Mouse (Mus musculus): Measurements from ENCODE around the gene Ehmt2. TPM values are rescaled to one million over a fixed set of nuclear protein-coding genes. Genes with fewer than 3 reads are reported as not detected.
A peak's percentile ranks its signal among the peaks of the same experiment; 100 is the strongest.

Gene Ehmt2
- polyA plus RNA-seq, 1 experiment from 2014 or later, result 50.9 TPM

DNA sequence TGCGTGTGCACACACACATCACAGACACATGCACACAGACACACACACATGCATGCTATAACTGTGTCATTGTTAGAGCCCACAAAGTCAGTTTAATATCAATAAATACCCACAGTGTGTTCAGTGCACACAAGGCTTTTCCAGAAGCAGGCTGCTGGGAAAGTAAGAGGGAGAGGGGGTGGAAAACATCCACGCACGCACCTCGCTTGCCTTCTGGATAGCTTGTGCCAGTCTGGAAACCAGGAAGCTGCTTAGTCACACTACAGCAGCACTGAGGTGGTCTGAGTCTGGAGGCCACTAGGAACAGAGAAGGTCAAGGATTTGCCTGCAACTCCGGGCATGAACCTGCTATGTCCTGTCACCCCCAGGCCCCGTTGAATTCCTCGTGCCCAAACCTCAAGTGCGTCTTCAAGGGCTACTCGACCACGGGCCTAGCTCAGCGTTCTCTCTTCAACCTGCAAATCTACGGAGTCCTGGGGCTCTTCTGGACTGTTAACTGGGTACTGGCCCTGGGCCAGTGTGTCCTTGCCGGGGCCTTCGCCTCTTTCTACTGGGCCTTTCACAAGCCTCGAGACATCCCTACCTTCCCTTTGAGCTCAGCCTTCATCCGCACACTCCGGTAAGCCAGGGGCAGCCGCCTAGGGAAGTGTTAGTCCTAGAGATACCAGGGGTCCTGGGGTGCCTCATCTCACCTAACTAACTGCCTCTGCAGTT is 29.2 kb downstream of the Ehmt2 start:
- Histone ChIP-seq H3K27ac (ENCODE audit: low read depth, low read length) (no peak overlapping the region), H3K27me3 (replicated peaks; ENCODE audit: control insufficient read depth, insufficient read depth, low read length) (no peaks in the 10 kb centered on the region), H3K4me2 (no peak overlapping the region), H3K4me1 (replicated peaks; ENCODE audit: control insufficient read depth, insufficient read depth, low read length) (peaks cover 5% of the 10 kb centered on the region), H3K36me3 (ENCODE audit: control insufficient read depth, insufficient read depth, low read length) (no peaks in the 10 kb centered on the region; the same call in 1 of the 2 replicates), H3K4me3 (ENCODE audit: low read depth, low read length) (no peak overlapping the region), H3K9ac (ENCODE audit: low read depth, low read length) (no peak overlapping the region), H3K9me3 (ENCODE audit: control insufficient read depth, low read length) (no peaks in the 10 kb centered on the region)
- no peak for DNase-seq (ENCODE audit: low spot score)
- ATAC-seq (replicated peaks; ENCODE audit: low FRiP score), result no peak
- WGBS, result 80% methylated on average over 18 of the region's 18 CpGs

- Histone ChIP-seq H3K27ac (ENCODE audit: low read depth, low read length) (no peak overlapping the region), H3K9me3 (ENCODE audit: control insufficient read depth, low read length) (no peaks in the 10 kb centered on the region), H3K4me2 (no peak overlapping the region), H3K4me3 (ENCODE audit: low read depth, low read length) (no peak overlapping the region), H3K9ac (ENCODE audit: low read depth, low read length) (no peak overlapping the region), H3K4me1 (replicated peaks; ENCODE audit: control insufficient read depth, insufficient read depth, low read length) (peaks cover 9% of the 10 kb centered on the region), H3K27me3 (replicated peaks; ENCODE audit: control insufficient read depth, insufficient read depth, low read length) (no peaks in the 10 kb centered on the region), H3K36me3 (ENCODE audit: control insufficient read depth, insufficient read depth, low read length) (no peaks in the 10 kb centered on the region; the same call in 1 of the 2 replicates)
- DNase-seq (ENCODE audit: low spot score), result no peak
- no peak for ATAC-seq (replicated peaks; ENCODE audit: low FRiP score)
- 40% methylated on average over 4 of the region's 4 CpGs for WGBS
These were observed 30.6 kb downstream of the Ehmt2 start for GRCm38 (mm10) chr17:34928841-34929240.

- under 1% methylated on average over 38 of the region's 38 CpGs for WGBS
- Histone ChIP-seq H3K36me3 (ENCODE audit: control insufficient read depth, insufficient read depth, low read length) (no peaks in the 10 kb centered on the region; the same call in 1 of the 2 replicates), H3K4me1 (replicated peaks; ENCODE audit: control insufficient read depth, insufficient read depth, low read length) (peaks cover 15% of the 10 kb centered on the region), H3K4me3 (ENCODE audit: low read depth, low read length) (peak within 1 kb of the TSS; percentile 67), H3K27me3 (replicated peaks; ENCODE audit: control insufficient read depth, insufficient read depth, low read length) (no peaks in the 10 kb centered on the region), H3K27ac (ENCODE audit: low read depth, low read length) (peak within 1 kb of the TSS; percentile 28; the same call in 1 of the 2 replicates), H3K9me3 (ENCODE audit: control insufficient read depth, low read length) (no peaks in the 10 kb centered on the region), H3K9ac (ENCODE audit: low read depth, low read length) (peak within 1 kb of the TSS; percentile 82), H3K4me2 (peak within 1 kb of the TSS; percentile 97)
- peak; percentile 93 for DNase-seq (ENCODE audit: low spot score)
- peak; percentile 95 for ATAC-seq (replicated peaks; ENCODE audit: low FRiP score)
These were observed 32.9 kb downstream of the Ehmt2 start, which contains the start of gene Neu1 for GRCm38 (mm10) chr17:34931061-34931734. Gene Neu1 (plus strand): TSS chr17:34931253.

DNA sequence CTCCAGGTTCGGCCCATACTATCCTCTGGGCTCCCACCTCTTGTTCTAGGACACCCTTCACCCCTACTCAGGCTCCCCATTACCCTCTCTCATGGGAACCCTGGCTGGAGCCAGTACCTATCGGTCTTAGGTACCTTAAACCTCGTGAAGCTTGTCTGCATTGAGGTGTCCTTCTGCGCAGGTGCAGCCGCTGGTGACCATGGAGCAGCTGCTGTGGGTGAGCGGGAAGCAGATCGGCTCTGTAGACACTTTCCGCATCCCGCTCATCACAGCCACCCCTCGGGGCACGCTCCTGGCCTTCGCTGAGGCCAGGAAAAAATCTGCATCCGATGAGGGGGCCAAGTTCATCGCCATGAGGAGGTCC is 33.4 kb downstream of the Ehmt2 start:
- no peak for DNase-seq (ENCODE audit: low spot score)
- ATAC-seq (replicated peaks; ENCODE audit: low FRiP score), result peak; percentile 19
- WGBS, result 7% methylated on average over 14 of the region's 14 CpGs

GRCm38 (mm10) chr17:34932287-34932686 is 34.0 kb downstream of the Ehmt2 start:
- peaks cover 15% of the 10 kb centered on the region for H3K4me1 ChIP-seq (replicated peaks; ENCODE audit: control insufficient read depth, insufficient read depth, low read length)
- WGBS, result 73% methylated on average over 8 of the region's 8 CpGs

More for the DNA sequence above, 33.4 kb downstream of the Ehmt2 start:
- Histone ChIP-seq H3K27me3 (replicated peaks; ENCODE audit: control insufficient read depth, insufficient read depth, low read length) (no peaks in the 10 kb centered on the region), H3K4me3 (ENCODE audit: low read depth, low read length) (peak overlapping the region; percentile 67), H3K36me3 (ENCODE audit: control insufficient read depth, insufficient read depth, low read length) (no peaks in the 10 kb centered on the region; the same call in 1 of the 2 replicates), H3K9me3 (ENCODE audit: control insufficient read depth, low read length) (no peaks in the 10 kb centered on the region), H3K4me2 (peak overlapping the region; percentile 97), H3K27ac (ENCODE audit: low read depth, low read length) (no peak overlapping the region), H3K4me1 (replicated peaks; ENCODE audit: control insufficient read depth, insufficient read depth, low read length) (peaks cover 15% of the 10 kb centered on the region), H3K9ac (ENCODE audit: low read depth, low read length) (peak overlapping the region; percentile 82)

DNA sequence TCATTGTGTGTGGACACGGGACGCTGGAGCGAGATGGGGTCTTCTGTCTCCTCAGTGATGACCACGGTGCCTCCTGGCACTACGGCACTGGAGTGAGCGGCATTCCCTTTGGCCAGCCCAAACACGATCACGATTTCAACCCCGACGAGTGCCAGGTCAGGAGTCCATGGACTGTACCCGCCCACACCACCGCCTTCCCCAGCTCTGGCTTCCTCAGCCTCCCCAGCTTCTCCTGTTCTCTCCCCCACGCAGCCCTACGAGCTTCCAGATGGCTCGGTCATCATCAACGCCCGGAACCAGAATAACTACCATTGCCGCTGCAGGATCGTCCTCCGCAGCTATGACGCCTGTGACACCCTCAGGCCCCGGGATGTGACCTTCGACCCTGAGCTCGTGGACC is 35.8 kb downstream of the Ehmt2 start:
- Histone ChIP-seq H3K4me2 (peak overlapping the region; percentile 23), H3K36me3 (ENCODE audit: control insufficient read depth, insufficient read depth, low read length) (no peaks in the 10 kb centered on the region; the same call in 1 of the 2 replicates), H3K4me1 (replicated peaks; ENCODE audit: control insufficient read depth, insufficient read depth, low read length) (peaks cover 15% of the 10 kb centered on the region), H3K27ac (ENCODE audit: low read depth, low read length) (no peak overlapping the region), H3K9ac (ENCODE audit: low read depth, low read length) (no peak overlapping the region), H3K27me3 (replicated peaks; ENCODE audit: control insufficient read depth, insufficient read depth, low read length) (no peaks in the 10 kb centered on the region), H3K4me3 (ENCODE audit: low read depth, low read length) (no peak overlapping the region), H3K9me3 (ENCODE audit: control insufficient read depth, low read length) (no peaks in the 10 kb centered on the region)
- WGBS, result 73% methylated on average over 24 of the region's 24 CpGs
- ATAC-seq (replicated peaks; ENCODE audit: low FRiP score) (no peak), DNase-seq (ENCODE audit: low spot score) (no peak)

More at GRCm38 (mm10) chr17:34932287-34932686, 34.0 kb downstream of the Ehmt2 start:
- no peak for DNase-seq (ENCODE audit: low spot score)
- Histone ChIP-seq H3K4me3 (ENCODE audit: low read depth, low read length) (peak overlapping the region; percentile 67), H3K9me3 (ENCODE audit: control insufficient read depth, low read length) (no peaks in the 10 kb centered on the region), H3K27me3 (replicated peaks; ENCODE audit: control insufficient read depth, insufficient read depth, low read length) (no peaks in the 10 kb centered on the region), H3K9ac (ENCODE audit: low read depth, low read length) (peak overlapping the region; percentile 82), H3K36me3 (ENCODE audit: control insufficient read depth, insufficient read depth, low read length) (no peaks in the 10 kb centered on the region; the same call in 1 of the 2 replicates), H3K4me2 (peak overlapping the region; percentile 97), H3K27ac (ENCODE audit: low read depth, low read length) (no peak overlapping the region)
- no peak for ATAC-seq (replicated peaks; ENCODE audit: low FRiP score)

GRCm38 (mm10) chr17:34934830-34935229 is 36.6 kb downstream of the Ehmt2 start:
- H3K27me3 ChIP-seq (replicated peaks; ENCODE audit: control insufficient read depth, insufficient read depth, low read length), result no peaks in the 10 kb centered on the region
- 41% methylated on average over 8 of the region's 8 CpGs for WGBS
- H3K4me1 ChIP-seq (replicated peaks; ENCODE audit: control insufficient read depth, insufficient read depth, low read length), result peaks cover 15% of the 10 kb centered on the region
- H3K36me3 ChIP-seq (ENCODE audit: control insufficient read depth, insufficient read depth, low read length), result no peaks in the 10 kb centered on the region; the same call in 1 of the 2 replicates
- ATAC-seq (replicated peaks; ENCODE audit: low FRiP score), result no peak
- peak overlapping the region; percentile 2; the same call in 1 of the 2 replicates for H3K4me2 ChIP-seq
- H3K4me3 ChIP-seq (ENCODE audit: low read depth, low read length), result 0 out of 2 replicates have a peak overlapping the region, but pooled peaks have one; percentile 2
- H3K9ac ChIP-seq (ENCODE audit: low read depth, low read length), result no peak overlapping the region
- DNase-seq (ENCODE audit: low spot score), result no peak
- H3K27ac ChIP-seq (ENCODE audit: low read depth, low read length), result no peak overlapping the region
- H3K9me3 ChIP-seq (ENCODE audit: control insufficient read depth, low read length), result no peaks in the 10 kb centered on the region

- H3K27me3 ChIP-seq (replicated peaks; ENCODE audit: control insufficient read depth, insufficient read depth, low read length), result no peaks in the 10 kb centered on the region
- H3K9me3 ChIP-seq (ENCODE audit: control insufficient read depth, low read length), result no peaks in the 10 kb centered on the region
- H3K4me1 ChIP-seq (replicated peaks; ENCODE audit: control insufficient read depth, insufficient read depth, low read length), result peaks cover 19% of the 10 kb centered on the region
- H3K4me3 ChIP-seq (ENCODE audit: low read depth, low read length), result no peak overlapping the region
- DNase-seq (ENCODE audit: low spot score) (no peak), ATAC-seq (replicated peaks; ENCODE audit: low FRiP score) (no peak)
- no peak overlapping the region for H3K9ac ChIP-seq (ENCODE audit: low read depth, low read length)
- H3K36me3 ChIP-seq (ENCODE audit: control insufficient read depth, insufficient read depth, low read length), result no peaks in the 10 kb centered on the region; the same call in 1 of the 2 replicates
- WGBS, result 76% methylated on average over 6 of the region's 6 CpGs
- no peak overlapping the region for H3K27ac ChIP-seq (ENCODE audit: low read depth, low read length)
- no peak overlapping the region for H3K4me2 ChIP-seq
These were observed 39.8 kb downstream of the Ehmt2 start for GRCm38 (mm10) chr17:34937960-34938505.
